Mouse (Mus musculus): ENCODE results near the gene Pkd1. TPM values are rescaled to one million over a fixed set of nuclear protein-coding genes. Genes with fewer than 3 reads are reported as not detected.

Gene Pkd1
- polyA plus RNA-seq, 1 experiment from 2014 or later = 24.7 TPM

DNA sequence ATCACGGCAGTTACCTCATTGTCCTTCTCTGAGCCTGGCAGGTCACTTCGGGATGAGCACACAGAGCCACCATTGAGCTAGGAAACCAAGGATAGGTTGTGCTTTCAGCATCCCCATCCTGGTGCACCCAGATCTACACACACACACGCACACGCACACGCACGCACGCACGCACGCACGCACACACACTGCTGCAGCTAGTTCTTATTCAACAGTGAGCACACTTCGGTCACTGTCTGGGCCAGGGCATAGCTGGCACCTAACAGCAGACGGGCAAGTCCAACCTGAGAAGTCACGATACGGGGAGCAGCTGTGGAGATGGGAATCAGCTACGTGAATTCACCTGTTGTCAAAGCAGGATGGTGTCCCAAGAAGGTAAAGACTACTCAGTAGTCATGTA is 90.9 kb downstream of the Pkd1 start:
- WGBS = 92% methylated on average over 15 of the region's 15 CpGs
- no peak for ATAC-seq (ENCODE audit: borderline replicate concordance, extremely low read depth, low FRiP score, low TSS enrichment)
- Histone ChIP-seq H3K4me2 (no peak overlapping the region), H3K36me3 (peaks cover 23% of the 10 kb centered on the region; the same call in 1 of the 2 replicates), H3K4me3 (no peak overlapping the region), H3K9ac (no peak overlapping the region), H3K9me3 (no peaks in the 10 kb centered on the region), H3K27me3 (no peaks in the 10 kb centered on the region), H3K27ac (no peak overlapping the region), H3K4me1 (peaks cover 41% of the 10 kb centered on the region)

DNA sequence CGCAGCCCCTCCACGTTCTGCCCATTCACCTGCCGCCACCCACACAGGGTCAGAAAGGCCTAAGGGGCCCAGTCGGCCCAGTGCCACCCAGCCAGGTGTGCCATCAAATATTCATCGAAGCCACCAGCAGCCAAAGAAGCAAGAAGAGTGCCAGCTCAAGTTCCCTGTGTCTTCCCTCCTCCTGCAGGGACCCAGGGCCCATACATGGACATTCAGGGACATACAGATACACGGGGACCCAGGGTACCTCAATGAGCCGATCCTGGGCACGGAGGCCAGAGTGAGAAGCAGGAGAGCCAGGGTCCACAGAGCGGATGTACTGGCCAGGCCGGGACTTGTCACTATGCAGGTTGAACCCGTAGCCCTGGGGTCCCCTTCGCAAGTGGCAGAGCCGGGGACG is 92.3 kb downstream of the Pkd1 start:
- Histone ChIP-seq H3K36me3 (peaks cover 23% of the 10 kb centered on the region; the same call in 1 of the 2 replicates), H3K27me3 (no peaks in the 10 kb centered on the region), H3K9ac (no peak overlapping the region), H3K4me2 (no peak overlapping the region), H3K4me3 (no peak overlapping the region), H3K4me1 (peaks cover 42% of the 10 kb centered on the region), H3K27ac (no peak overlapping the region), H3K9me3 (no peaks in the 10 kb centered on the region)
- no peak for ATAC-seq (ENCODE audit: borderline replicate concordance, extremely low read depth, low FRiP score, low TSS enrichment)
- 89% methylated on average over 14 of the region's 14 CpGs for WGBS

DNA sequence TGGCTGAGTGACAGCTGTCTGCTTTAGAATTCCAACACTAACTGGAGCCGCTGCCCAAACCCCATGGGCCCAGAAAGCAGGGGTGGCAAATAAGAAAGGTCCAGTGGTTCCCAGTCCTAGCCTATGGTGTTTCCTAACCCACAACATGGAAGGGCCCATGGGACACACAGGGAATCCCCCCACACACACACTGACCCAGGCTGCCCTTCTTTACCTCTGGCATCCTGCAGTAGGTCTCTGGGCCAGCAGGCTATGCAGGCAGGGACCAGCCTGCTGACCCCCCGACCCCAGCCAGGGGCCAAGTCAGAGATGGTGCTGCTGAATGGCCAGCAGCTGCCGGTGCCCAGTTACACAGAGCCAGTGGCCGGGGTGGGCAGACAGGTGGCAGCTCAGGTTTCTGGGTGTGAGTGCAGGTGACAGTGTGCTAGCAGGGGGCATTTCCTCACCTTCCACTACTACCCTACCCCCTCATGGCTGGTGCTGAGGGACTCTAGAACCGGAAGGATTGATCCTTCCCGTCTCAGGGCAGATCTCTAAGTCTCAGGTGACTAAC is 93.2 kb downstream of the Pkd1 start:
- H3K4me3 ChIP-seq = no peak overlapping the region

DNA sequence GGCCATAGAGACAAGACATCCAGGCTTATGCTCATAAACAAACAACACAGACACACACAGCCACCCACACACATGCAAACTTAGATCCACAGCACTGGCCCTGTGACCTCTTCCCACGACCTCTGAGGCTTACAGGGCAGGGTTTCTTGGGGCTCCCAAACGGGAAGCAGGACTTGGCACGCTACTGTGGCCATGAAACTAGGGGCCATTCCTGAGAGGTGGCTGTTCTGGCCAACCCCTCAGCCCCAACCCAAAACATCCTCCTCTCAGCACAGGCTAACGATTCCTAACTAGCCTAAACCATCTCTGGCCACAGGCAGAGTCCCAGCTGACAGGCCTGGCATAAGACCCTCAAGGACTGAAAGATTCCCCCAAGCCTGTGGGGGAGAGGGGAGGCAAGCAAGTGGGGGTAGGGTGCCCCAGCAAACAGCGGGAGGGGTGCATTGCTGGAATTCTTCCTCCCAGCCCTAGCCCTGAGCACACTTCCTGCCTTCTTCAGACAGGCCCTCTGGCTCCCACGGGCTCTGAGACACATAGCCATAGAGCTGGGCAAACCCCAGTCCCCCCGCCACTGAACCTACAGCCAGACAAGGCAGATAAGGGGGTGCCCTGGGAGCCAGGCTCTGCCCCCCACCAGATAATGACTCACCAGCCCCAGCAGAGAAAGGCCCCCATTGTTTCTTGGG is 94.5 kb downstream of the Pkd1 start:
- H3K4me3 ChIP-seq = no peak overlapping the region
- H3K9me3 ChIP-seq = no peaks in the 10 kb centered on the region
- H3K4me1 ChIP-seq = peaks cover 52% of the 10 kb centered on the region
- ATAC-seq (ENCODE audit: borderline replicate concordance, extremely low read depth, low FRiP score, low TSS enrichment) = peak; percentile 44; the same call in 1 of the 2 replicates
- peak overlapping the region; percentile 91 for H3K27ac ChIP-seq
- peaks cover 18% of the 10 kb centered on the region; the same call in 1 of the 2 replicates for H3K36me3 ChIP-seq
- H3K9ac ChIP-seq = 0 out of 2 replicates have a peak overlapping the region, but pooled peaks have one; percentile 17
- peak overlapping the region; percentile 40 for H3K4me2 ChIP-seq
- 21% methylated on average over 7 of the region's 7 CpGs for WGBS
- no peaks in the 10 kb centered on the region for H3K27me3 ChIP-seq

More for the DNA sequence above, 93.2 kb downstream of the Pkd1 start:
- no peak overlapping the region for H3K27ac ChIP-seq
- no peak for ATAC-seq (ENCODE audit: borderline replicate concordance, extremely low read depth, low FRiP score, low TSS enrichment)
- peaks cover 23% of the 10 kb centered on the region; the same call in 1 of the 2 replicates for H3K36me3 ChIP-seq
- peaks cover 49% of the 10 kb centered on the region for H3K4me1 ChIP-seq
- no peaks in the 10 kb centered on the region for H3K27me3 ChIP-seq
- H3K9me3 ChIP-seq = no peaks in the 10 kb centered on the region
- 67% methylated on average over 6 of the region's 6 CpGs for WGBS
- H3K9ac ChIP-seq = no peak overlapping the region
- no peak overlapping the region for H3K4me2 ChIP-seq

DNA sequence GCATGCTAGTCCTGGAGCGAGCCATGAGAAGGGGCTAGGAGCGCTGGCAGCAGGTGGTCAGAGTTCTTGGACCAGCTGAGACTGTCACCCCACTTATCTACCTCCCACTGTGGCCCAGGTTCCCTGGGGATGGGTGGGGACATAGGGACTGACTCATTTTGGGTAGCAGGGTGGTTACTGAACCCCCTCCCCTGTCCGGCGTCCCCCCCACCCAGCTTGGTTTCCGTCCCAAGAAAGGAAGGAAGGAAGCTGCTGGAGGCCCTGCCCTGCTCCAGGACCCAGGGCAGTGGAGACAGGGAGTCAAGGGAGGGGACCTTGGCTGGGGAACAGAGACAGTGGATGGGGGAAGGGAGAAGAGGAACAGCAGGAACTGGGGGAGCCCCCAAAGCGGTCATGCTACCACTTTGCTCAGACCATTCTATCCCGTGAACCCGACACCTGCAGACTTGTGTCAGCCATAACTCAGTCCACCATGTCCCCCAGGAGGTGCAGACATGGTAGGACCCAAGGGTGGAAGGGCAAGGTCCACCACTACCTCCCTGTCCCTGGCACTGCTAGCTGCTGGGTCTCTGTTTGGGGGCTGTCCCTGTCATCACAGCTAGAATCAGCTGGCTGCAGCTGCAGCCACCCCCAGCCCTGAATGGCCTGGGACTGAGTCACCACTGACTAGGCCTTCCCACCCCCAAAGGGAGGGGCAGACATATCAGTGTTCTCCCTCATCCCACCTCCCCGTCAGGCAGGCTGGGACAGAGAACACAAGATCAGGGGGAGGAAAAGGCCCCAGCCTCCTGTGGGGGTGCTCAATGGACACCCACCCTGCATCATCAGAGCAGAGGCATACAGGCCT is 95.5 kb downstream of the Pkd1 start:
- Histone ChIP-seq H3K4me3 (no peak overlapping the region), H3K9ac (no peak overlapping the region), H3K4me2 (peak overlapping the region; percentile 40), H3K9me3 (no peaks in the 10 kb centered on the region), H3K36me3 (peaks cover 15% of the 10 kb centered on the region; the same call in 1 of the 2 replicates), H3K27me3 (no peaks in the 10 kb centered on the region), H3K27ac (peak overlapping the region; percentile 91), H3K4me1 (peaks cover 51% of the 10 kb centered on the region)
- WGBS = 74% methylated on average over 9 of the region's 9 CpGs
- no peak; the same call in 1 of the 2 replicates for ATAC-seq (ENCODE audit: borderline replicate concordance, extremely low read depth, low FRiP score, low TSS enrichment)

DNA sequence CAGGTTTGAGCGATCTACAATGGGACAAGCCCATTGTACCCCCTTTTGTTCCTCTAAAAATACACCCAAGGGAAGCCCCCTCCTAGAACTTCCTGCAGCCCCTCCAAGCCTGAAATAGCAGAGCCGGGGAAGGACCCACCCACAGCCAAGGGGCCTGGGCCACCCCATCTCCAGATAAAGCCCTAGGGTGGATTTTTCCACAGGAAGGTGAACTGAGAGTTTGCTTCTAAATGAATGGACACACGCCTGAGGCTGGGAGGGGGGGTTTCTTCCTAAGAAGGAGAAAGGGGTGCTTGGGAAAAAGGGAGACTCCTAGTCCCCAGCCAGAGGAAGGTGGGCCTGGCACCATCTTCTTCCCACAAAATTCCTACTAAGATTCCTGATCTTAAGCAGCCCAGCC is 96.3 kb downstream of the Pkd1 start:
- Histone ChIP-seq H3K4me3 (no peak overlapping the region), H3K9ac (no peak overlapping the region), H3K27me3 (no peaks in the 10 kb centered on the region), H3K27ac (peak overlapping the region; percentile 91), H3K36me3 (peaks cover 8% of the 10 kb centered on the region; the same call in 1 of the 2 replicates), H3K9me3 (no peaks in the 10 kb centered on the region), H3K4me2 (peak overlapping the region; percentile 40; the same call in 1 of the 2 replicates), H3K4me1 (peaks cover 54% of the 10 kb centered on the region)
- 67% methylated on average over 3 of the region's 3 CpGs for WGBS
- no peak for ATAC-seq (ENCODE audit: borderline replicate concordance, extremely low read depth, low FRiP score, low TSS enrichment)

Small RNAs within 50 kb of the gene (microRNA-seq; reads per million reads assigned to microRNA genes)
- gene Gm24589 = not detected

Other genes with a start within 250 kb of the Pkd1 start
- gene Abca17, start 198.8 kb upstream of the Pkd1 start, polyA plus RNA-seq (2015; fragmentation: Nextera tagmentation; extraction: Ambion mirVana) = 0.21 and 0.35 TPM in 2 replicates
- gene Abca3, start 197.9 kb upstream of the Pkd1 start, polyA plus RNA-seq (2015; fragmentation: Nextera tagmentation; extraction: Ambion mirVana) = 18.2 and 23.1 TPM in 2 replicates
- gene Rnps1, start 135.3 kb upstream of the Pkd1 start, polyA plus RNA-seq (2015; fragmentation: Nextera tagmentation; extraction: Ambion mirVana) = 258 and 262 TPM in 2 replicates
- gene Eci1, start 123.2 kb upstream of the Pkd1 start, polyA plus RNA-seq (2015; fragmentation: Nextera tagmentation; extraction: Ambion mirVana) = 90.4 and 90.6 TPM in 2 replicates
- 1.9 and 2.0 TPM in 2 replicates for gene Dnase1l2, start 106.7 kb upstream of the Pkd1 start, polyA plus RNA-seq (2015; fragmentation: Nextera tagmentation; extraction: Ambion mirVana)
- gene E4f1, start 79.5 kb upstream of the Pkd1 start, polyA plus RNA-seq (2015; fragmentation: Nextera tagmentation; extraction: Ambion mirVana) = 26.0 and 35.4 TPM in 2 replicates
- 56.2 and 57.4 TPM in 2 replicates for gene Pgp, start 79.4 kb upstream of the Pkd1 start, polyA plus RNA-seq (2015; fragmentation: Nextera tagmentation; extraction: Ambion mirVana)
- gene Bricd5, start 76.0 kb upstream of the Pkd1 start, polyA plus RNA-seq (2015; fragmentation: Nextera tagmentation; extraction: Ambion mirVana) = not detected in 2 replicates
- gene Mlst8, start 70.8 kb upstream of the Pkd1 start, polyA plus RNA-seq (2015; fragmentation: Nextera tagmentation; extraction: Ambion mirVana) = 31.6 and 34.5 TPM in 2 replicates
- 0.97 and 1.0 TPM in 2 replicates for gene Caskin1, start 61.2 kb upstream of the Pkd1 start, polyA plus RNA-seq (2015; fragmentation: Nextera tagmentation; extraction: Ambion mirVana)
- gene Traf7, start 21.9 kb upstream of the Pkd1 start, polyA plus RNA-seq (2015; fragmentation: Nextera tagmentation; extraction: Ambion mirVana) = 96.7 and 106 TPM in 2 replicates
- 2.3 and 3.3 TPM in 2 replicates for gene Rab26, start 15.6 kb upstream of the Pkd1 start, polyA plus RNA-seq (2015; fragmentation: Nextera tagmentation; extraction: Ambion mirVana)
- gene Tsc2, start 82.8 kb downstream of the Pkd1 start, polyA plus RNA-seq (2015; fragmentation: Nextera tagmentation; extraction: Ambion mirVana) = 48.2 and 53.5 TPM in 2 replicates
- 17.2 and 19.6 TPM in 2 replicates for gene Nthl1, start 82.8 kb downstream of the Pkd1 start, polyA plus RNA-seq (2015; fragmentation: Nextera tagmentation; extraction: Ambion mirVana)
- 87.3 and 92.4 TPM in 2 replicates for gene Slc9a3r2, start 100.5 kb downstream of the Pkd1 start, polyA plus RNA-seq (2015; fragmentation: Nextera tagmentation; extraction: Ambion mirVana)
- gene Npw, start 108.6 kb downstream of the Pkd1 start, polyA plus RNA-seq (2015; fragmentation: Nextera tagmentation; extraction: Ambion mirVana) = 2.1 and 2.3 TPM in 2 replicates
- gene Zfp598, start 119.9 kb downstream of the Pkd1 start, polyA plus RNA-seq (2015; fragmentation: Nextera tagmentation; extraction: Ambion mirVana) = 21.2 and 22.2 TPM in 2 replicates
- 1.0 and 2.0 TPM in 2 replicates for gene Syngr3, start 140.1 kb downstream of the Pkd1 start, polyA plus RNA-seq (2015; fragmentation: Nextera tagmentation; extraction: Ambion mirVana)
- 47.3 and 47.4 TPM in 2 replicates for gene Gfer, start 146.3 kb downstream of the Pkd1 start, polyA plus RNA-seq (2015; fragmentation: Nextera tagmentation; extraction: Ambion mirVana)
- gene Noxo1, start 146.4 kb downstream of the Pkd1 start, polyA plus RNA-seq (2015; fragmentation: Nextera tagmentation; extraction: Ambion mirVana) = 3.5 and 5.1 TPM in 2 replicates
- 81.2 and 85.2 TPM in 2 replicates for gene Tbl3, start 157.8 kb downstream of the Pkd1 start, polyA plus RNA-seq (2015; fragmentation: Nextera tagmentation; extraction: Ambion mirVana)
- gene Rnf151, start 168.2 kb downstream of the Pkd1 start, polyA plus RNA-seq (2015; fragmentation: Nextera tagmentation; extraction: Ambion mirVana) = 0.18 and 0.21 TPM in 2 replicates
- gene Rps2, start 168.3 kb downstream of the Pkd1 start, polyA plus RNA-seq (2015; fragmentation: Nextera tagmentation; extraction: Ambion mirVana) = 1,576 and 1,662 TPM in 2 replicates
- gene Ndufb10, start 174.6 kb downstream of the Pkd1 start, polyA plus RNA-seq (2015; fragmentation: Nextera tagmentation; extraction: Ambion mirVana) = 186 and 193 TPM in 2 replicates
- gene Rpl3l, start 178.0 kb downstream of the Pkd1 start, polyA plus RNA-seq (2015; fragmentation: Nextera tagmentation; extraction: Ambion mirVana) = 0.18 TPM in 1 of 2 replicates, not detected in the other
- 30.7 and 36.7 TPM in 2 replicates for gene Msrb1, start 186.8 kb downstream of the Pkd1 start, polyA plus RNA-seq (2015; fragmentation: Nextera tagmentation; extraction: Ambion mirVana)
- 2.5 and 3.4 TPM in 2 replicates for gene Hs3st6, start 203.2 kb downstream of the Pkd1 start, polyA plus RNA-seq (2015; fragmentation: Nextera tagmentation; extraction: Ambion mirVana)